In the genomic region with DNA sequence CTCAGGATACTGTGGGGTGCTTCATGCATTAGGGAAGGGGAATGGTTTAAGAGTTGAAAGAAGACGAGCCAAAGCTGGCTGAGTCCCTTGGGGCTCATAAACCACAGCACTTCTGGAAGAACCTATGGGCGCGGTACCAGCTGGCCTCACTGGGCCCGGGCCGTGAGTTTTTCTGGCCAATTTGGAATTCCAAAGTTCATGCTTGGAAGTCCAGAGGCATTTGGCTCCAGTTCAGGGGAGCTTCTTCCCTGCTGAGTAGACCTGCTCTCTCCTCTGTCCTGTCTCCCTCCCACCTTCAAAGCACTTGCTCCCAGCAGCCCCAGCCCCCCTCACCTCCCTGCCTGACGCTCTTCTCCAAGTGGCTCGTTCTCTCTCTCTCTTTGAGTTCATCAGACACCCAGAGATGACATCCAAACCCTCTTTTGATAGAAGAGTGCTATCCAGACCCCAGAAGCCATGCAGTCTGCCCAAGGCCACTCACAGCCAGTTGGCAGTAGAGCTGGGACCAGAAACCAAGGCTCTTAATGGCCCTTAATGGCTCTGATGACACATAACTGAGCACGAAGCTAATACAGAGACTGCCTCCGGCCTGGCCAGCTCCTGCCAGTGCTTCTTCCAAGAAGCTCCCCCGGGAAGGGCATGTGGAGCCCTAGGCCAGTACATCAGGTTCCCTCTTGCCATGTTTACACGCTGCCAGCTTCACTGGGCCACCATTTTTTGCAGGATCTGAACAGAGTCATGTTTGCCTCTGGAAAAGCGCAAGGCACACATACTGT, we compare ENCODE assay signal across 11 mouse cellular contexts.
DNase-seq lines count a peak whose midpoint lies in the region; ATAC-seq lines count a peak whose summit lies in the region.
"Had no signal": no experiment of that assay in that cellular context is flagged by ENCODE, and none has a peak within 500 bp of the region (broad histone marks: within the 10 kb centered on the region; RNA-seq: fewer than 3 reads in every experiment).

No protein-coding gene starts in this region.

- 72% methylated on average over 12 of the region's 12 CpGs for WGBS in heart, embryonic 13.5 days
- 66% methylated on average over 12 of the region's 12 CpGs for WGBS in hindbrain, embryonic 16.5 days

- H3K9ac ChIP-seq in heart, embryonic 13.5 days = no peak overlapping the region
- H3K9ac ChIP-seq in hindbrain, embryonic 16.5 days (ENCODE audit: low read depth, low read length) = no peak overlapping the region
- H3K9ac ChIP-seq: stomach, embryonic 15.5 days had no signal

- H3K4me2 ChIP-seq in heart, embryonic 13.5 days = no peak overlapping the region
- no peak overlapping the region for H3K4me2 ChIP-seq in hindbrain, embryonic 16.5 days (ENCODE audit: low read length)
- H3K4me2 ChIP-seq: stomach, embryonic 15.5 days had no signal

- no peaks in the 10 kb centered on the region for H3K9me3 ChIP-seq in heart, embryonic 13.5 days
- no peaks in the 10 kb centered on the region for H3K9me3 ChIP-seq in hindbrain, embryonic 16.5 days (ENCODE audit: control insufficient read depth, low read length)
- H3K9me3 ChIP-seq: limb, embryonic 10.5 days; stomach, embryonic 15.5 days had no signal

- ATAC-seq in heart, embryonic 13.5 days (ENCODE audit: extremely low read depth, insufficient number of reproducible peaks, low FRiP score, low TSS enrichment) = no peak
- ATAC-seq in hindbrain, embryonic 16.5 days = peak; percentile 35; the same call in 1 of the 2 replicates

- H3K27ac ChIP-seq in heart, embryonic 13.5 days (replicated peaks) = peak overlapping the region; percentile 24; the same call in 1 of the 2 replicates
- H3K27ac ChIP-seq in hindbrain, embryonic 16.5 days (ENCODE audit: low read depth, low read length) = peak overlapping the region; percentile 0; the same call in 1 of the 2 replicates
- H3K27ac ChIP-seq: limb, embryonic 10.5 days; stomach, embryonic 15.5 days had no signal

- H3K4me1 ChIP-seq in heart, embryonic 13.5 days = peaks cover 69% of the 10 kb centered on the region
- peaks cover 55% of the 10 kb centered on the region for H3K4me1 ChIP-seq in hindbrain, embryonic 16.5 days (ENCODE audit: control insufficient read depth, insufficient read depth, low read depth, low read length)

- intact Hi-C loops in heart, postnatal 25 days (cut with DNase I) = no loop called here

- no peaks in the 10 kb centered on the region for H3K27me3 ChIP-seq in heart, embryonic 13.5 days (replicated peaks)
- H3K27me3 ChIP-seq in hindbrain, embryonic 16.5 days (replicated peaks; ENCODE audit: control insufficient read depth, insufficient read depth, low read length) = no peaks in the 10 kb centered on the region
- H3K27me3 ChIP-seq: stomach, embryonic 15.5 days had no signal

- peaks cover 4% of the 10 kb centered on the region; the same call in 1 of the 2 replicates for H3K36me3 ChIP-seq in heart, embryonic 13.5 days
- no peaks in the 10 kb centered on the region for H3K36me3 ChIP-seq in hindbrain, embryonic 16.5 days (ENCODE audit: control insufficient read depth, insufficient read depth, low read length)
- H3K36me3 ChIP-seq: stomach, embryonic 15.5 days had no signal

- DNase-seq in heart, postnatal 25 days (ENCODE audit: low spot score) = no peak
- DNase-seq in 3134 (ENCODE audit: extremely low read depth, insufficient read length, low spot score) = peak; percentile 88
- peak; percentile 74 for DNase-seq in adrenal gland, postnatal 14 days
- DNase-seq in retina, embryonic 14.5 days (ENCODE audit: low spot score) = no peak
- no peak for DNase-seq in left cerebral cortex, adult 11 months (ENCODE audit: low spot score)
- no peak for DNase-seq in layer of hippocampus, postnatal 14 days (ENCODE audit: low spot score in 2 of 2)
- DNase-seq: lung, postnatal 4 days had no signal

- no peak overlapping the region for H3K4me3 ChIP-seq in heart, embryonic 13.5 days
- no peak overlapping the region for H3K4me3 ChIP-seq in hindbrain, embryonic 16.5 days (ENCODE audit: low read length)
- H3K4me3 ChIP-seq: limb, embryonic 10.5 days; stomach, embryonic 15.5 days had no signal

Comparison
In these comparisons a context has a peak if more than half of its experiments do, and no peak if none do; other contexts are left out.
1. DNase-seq: peak in 3134 (single experiment) and adrenal gland, postnatal 14 days (single experiment); none in heart, postnatal 25 days (single experiment), retina, embryonic 14.5 days (single experiment), left cerebral cortex, adult 11 months (single experiment) and layer of hippocampus, postnatal 14 days (0 of 2).